Mouse (Mus musculus) thymus, adult 2 months (tissue): ENCODE measurements around the gene Tdrd12. TPM values are rescaled to one million over a fixed set of nuclear protein-coding genes. Genes with fewer than 3 reads are reported as not detected.

Source experiments
- DNase-seq: peaks from one replicate; pipeline ENCODE4 v3.0.0; 2021
- H3K27ac ChIP-seq: fragments of 200-500 bp; 2 replicates; pipeline ENCODE4 v1.5.1; 2012; ENCODE audit warnings: low read length, control low read depth; ENCODE audit not compliant: control insufficient read depth, insufficient read depth
- H3K27me3 ChIP-seq: fragments of 200-500 bp; 2 replicates; pipeline ENCODE4 v1.6.1; 2012; ENCODE audit warnings: mild to moderate bottlenecking, low read length, moderate library complexity, mixed read lengths; ENCODE audit not compliant: control insufficient read depth, insufficient read depth
- H3K36me3 ChIP-seq: fragments of 200-500 bp; 2 replicates; pipeline ENCODE4 v1.6.1; 2012; ENCODE audit warnings: mild to moderate bottlenecking, low read length, moderate library complexity; ENCODE audit not compliant: control insufficient read depth, insufficient read depth
- H3K4me1 ChIP-seq: fragments of 200-500 bp; replicated peaks from 2 replicates; pipeline ENCODE4 v1.6.1; 2012; ENCODE audit warnings: low read length; ENCODE audit not compliant: control insufficient read depth, insufficient read depth
- H3K4me3 ChIP-seq: fragments of 200-500 bp; 2 replicates; pipeline ENCODE4 v1.5.1; 2012; ENCODE audit warnings: mild to moderate bottlenecking, low read length, control low read depth, moderate library complexity; ENCODE audit not compliant: control insufficient read depth, insufficient read depth
- CTCF ChIP-seq: fragments of 200-500 bp; IDR thresholded peaks from 2 replicates; pipeline ENCODE4 v1.5.1; 2012; ENCODE audit warnings: mild to moderate bottlenecking, control low read depth, low read length, moderate library complexity, borderline replicate concordance; ENCODE audit not compliant: control insufficient read depth, poor library complexity, insufficient read depth; ENCODE audit errors: extremely low read depth
- POLR2A ChIP-seq: fragments of 200-500 bp; IDR thresholded peaks from 2 replicates; pipeline ENCODE4 v1.6.1; 2012; ENCODE audit warnings: mild to moderate bottlenecking, low read length, control low read depth, moderate library complexity; ENCODE audit not compliant: control insufficient read depth, poor library complexity, insufficient read depth; ENCODE audit errors: extremely low read depth
- WGBS: fragments of 180-500 bp; shearing (Covaris S2); methylation state at CpG from one replicate; pipeline ENCODE4 v1.1.7; 2018; 5-methylcytosine and 5-hydroxymethylcytosine counted together
- polyA plus RNA-seq: library from polyadenylated mRNA; depleted of rRNA; stranded (reverse); fragments of >200 nt; gene quantifications from 2 replicates; pipeline ENCODE4 v1.2.3, GENCODE M21; 2012

Tdrd12 gene
- polyA plus RNA-seq, 1 experiment = 0.24 TPM

DNA sequence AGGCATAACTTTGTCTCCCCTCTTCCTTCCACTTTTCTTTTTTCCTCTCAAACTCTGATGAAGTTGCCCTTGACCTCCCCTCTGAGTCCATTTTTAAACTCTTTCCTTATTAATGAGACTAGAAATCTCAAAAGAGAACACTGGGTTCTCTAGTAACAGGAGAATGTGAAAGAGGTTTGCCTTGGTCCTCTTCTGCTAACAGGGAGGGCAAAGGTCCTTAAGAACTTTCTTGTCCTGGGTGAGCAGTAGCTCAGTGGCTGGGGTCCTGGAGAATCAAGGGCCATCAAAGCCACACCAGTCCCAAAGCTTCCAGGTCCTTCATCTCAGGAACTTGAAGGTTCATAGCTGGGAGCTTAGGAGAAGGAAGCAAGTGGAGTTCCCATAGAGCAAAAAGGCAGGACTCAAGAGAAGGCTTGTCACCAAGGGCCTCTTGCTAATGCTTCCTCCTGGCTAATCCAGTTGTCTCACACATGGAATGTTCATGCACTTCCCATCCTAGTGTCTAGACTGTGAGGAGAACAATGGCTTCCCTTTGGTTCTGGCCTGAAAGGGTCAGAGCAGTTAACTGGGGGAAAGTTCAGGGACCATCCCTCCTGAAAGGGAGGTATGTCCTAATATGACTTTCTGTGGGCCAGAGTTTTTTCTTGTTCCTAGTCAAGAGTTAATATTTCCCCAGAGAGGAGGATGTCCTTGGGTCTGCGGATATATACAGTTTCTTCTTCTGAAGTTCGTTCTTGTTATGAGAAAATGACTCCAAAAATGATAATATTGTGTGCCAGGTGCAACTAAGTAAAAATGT, 26.7 kb upstream of the Tdrd12 start:
- Histone ChIP-seq H3K27me3 (no peaks in the 10 kb centered on the region), H3K36me3 (no peaks in the 10 kb centered on the region), H3K4me3 (no peak overlapping the region), H3K27ac (no peak overlapping the region), H3K4me1 (no peaks in the 10 kb centered on the region)
- DNase-seq = no peak
- TF ChIP-seq CTCF (no peak), POLR2A (no peak)
- WGBS = 88% methylated on average over 2 of the region's 2 CpGs

DNA sequence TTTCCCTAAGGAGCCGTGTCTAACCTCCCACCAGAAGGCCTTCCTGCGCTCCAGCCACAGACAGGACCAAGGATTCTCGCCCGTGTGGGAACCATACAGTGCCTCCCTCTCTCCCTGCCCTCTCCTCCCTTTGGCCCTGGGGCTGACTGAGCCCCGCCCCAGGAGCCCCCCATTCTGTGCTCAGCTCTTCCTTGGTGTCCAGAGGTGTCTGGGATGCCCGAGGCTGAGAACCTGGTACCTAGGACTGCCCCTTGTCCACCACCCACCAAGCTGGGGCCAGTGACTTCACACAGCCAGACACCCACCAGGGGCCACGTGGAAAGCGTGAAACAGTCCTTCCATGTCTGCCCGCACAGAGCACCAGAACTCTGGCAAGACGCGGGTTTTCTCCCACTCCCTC, 25.5 kb upstream of the Tdrd12 start:
- H3K36me3 ChIP-seq = no peaks in the 10 kb centered on the region
- DNase-seq = no peak
- TF ChIP-seq POLR2A (no peak), CTCF (no peak)
- no peaks in the 10 kb centered on the region for H3K4me1 ChIP-seq
- no peaks in the 10 kb centered on the region for H3K27me3 ChIP-seq
- WGBS = 93% methylated on average over 11 of the region's 11 CpGs
- no peak overlapping the region for H3K4me3 ChIP-seq
- no peak overlapping the region for H3K27ac ChIP-seq

DNA sequence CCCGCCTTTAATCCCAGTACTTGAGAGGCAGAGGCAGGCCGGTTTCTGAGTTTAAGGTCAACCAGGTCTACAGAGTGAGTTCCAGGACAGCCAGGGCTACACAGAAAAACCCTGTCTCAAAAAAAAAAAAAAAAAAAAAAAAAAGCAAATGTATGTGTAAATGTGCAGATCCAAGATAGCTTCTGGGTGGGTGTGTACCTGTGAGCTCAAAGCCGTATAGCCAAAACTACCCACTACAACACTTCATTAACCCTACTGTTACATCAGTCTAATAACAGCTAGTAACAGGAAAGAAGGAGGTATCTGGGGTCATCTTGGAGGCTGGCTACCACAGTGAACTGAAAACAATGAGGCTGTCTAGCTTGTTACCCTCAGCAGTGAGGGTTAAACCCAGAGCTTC, 22.3 kb upstream of the Tdrd12 start:
- H3K27ac ChIP-seq = no peak overlapping the region
- no peak for DNase-seq
- no peaks in the 10 kb centered on the region for H3K27me3 ChIP-seq
- H3K4me3 ChIP-seq = no peak overlapping the region
- no peaks in the 10 kb centered on the region for H3K4me1 ChIP-seq
- no peak for TF ChIP-seq POLR2A
- H3K36me3 ChIP-seq = no peaks in the 10 kb centered on the region
- WGBS = 88% methylated on average over 3 of the region's 3 CpGs

DNA sequence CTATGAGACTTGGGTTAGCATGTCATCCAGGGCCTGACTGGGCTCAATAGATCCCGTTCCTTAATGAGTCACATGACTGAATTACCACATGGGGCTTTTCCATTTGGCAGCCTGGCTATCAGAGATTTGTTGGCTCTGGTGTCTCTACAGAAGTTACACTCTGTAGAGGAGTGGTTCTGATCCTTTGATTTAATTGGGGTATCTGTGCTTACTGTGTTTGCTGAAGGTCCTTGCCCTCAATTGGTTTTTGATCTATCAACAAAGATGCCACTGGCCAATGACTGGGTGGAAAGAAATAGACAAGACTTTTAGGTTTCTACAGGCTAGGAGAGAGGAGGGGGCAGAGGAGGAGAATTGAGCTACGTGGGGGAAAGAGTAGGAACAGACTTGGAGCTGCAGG, 21.1 kb upstream of the Tdrd12 start:
- WGBS = 90% methylated on average over 2 of the region's 2 CpGs
- no peaks in the 10 kb centered on the region for H3K27me3 ChIP-seq
- no peak for DNase-seq
- H3K4me3 ChIP-seq = no peak overlapping the region
- H3K36me3 ChIP-seq = no peaks in the 10 kb centered on the region
- TF ChIP-seq CTCF (no peak), POLR2A (no peak)
- H3K4me1 ChIP-seq = peaks cover 5% of the 10 kb centered on the region; the same call in 1 of the 2 replicates
- no peak overlapping the region for H3K27ac ChIP-seq

DNA sequence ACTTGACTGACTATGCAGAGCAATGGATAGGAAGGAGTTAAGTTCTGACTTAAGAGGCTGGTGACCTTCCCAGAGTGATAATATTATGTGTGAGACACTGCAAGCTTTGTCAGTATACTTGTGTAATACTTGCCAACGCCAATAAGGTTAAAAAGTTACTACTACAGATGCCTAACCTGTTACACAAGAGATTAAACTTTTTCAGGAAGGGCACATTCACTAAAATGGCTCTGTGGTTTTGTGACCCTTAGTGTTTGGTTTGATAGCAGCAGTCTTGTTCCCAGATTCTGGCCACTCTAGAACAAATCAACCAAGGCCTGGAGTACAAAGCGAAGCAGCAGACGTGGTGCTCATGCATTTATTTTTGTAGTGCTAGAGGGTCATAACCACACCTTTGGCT, 20.0 kb upstream of the Tdrd12 start:
- no peak overlapping the region for H3K27ac ChIP-seq
- no peak overlapping the region for H3K4me3 ChIP-seq
- H3K27me3 ChIP-seq = no peaks in the 10 kb centered on the region
- H3K36me3 ChIP-seq = no peaks in the 10 kb centered on the region
- 43% methylated on average over 3 of the region's 3 CpGs for WGBS
- TF ChIP-seq CTCF (no peak), POLR2A (no peak)
- peaks cover 5% of the 10 kb centered on the region; the same call in 1 of the 2 replicates for H3K4me1 ChIP-seq
- DNase-seq = no peak

DNA sequence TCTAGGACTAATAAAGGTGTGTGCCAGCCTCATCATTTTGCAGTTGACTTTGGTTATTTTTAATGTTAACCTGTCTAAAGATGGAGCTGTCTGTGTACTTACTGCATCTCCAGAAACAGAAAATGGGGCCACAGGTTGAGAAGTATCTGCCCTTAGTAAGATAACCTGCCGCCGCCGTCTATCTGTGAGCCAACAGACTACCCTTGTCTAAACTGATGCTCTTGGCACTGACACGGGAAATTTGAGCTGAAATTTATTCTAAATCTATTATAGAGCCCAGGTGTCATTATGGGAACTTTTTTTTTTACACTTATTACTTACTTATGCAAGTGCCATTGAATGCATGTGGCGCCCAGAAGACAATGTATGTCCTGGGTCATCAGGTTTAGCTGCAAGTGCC, 19.4 kb upstream of the Tdrd12 start:
- WGBS = 96% methylated on average over 5 of the region's 5 CpGs
- DNase-seq = no peak
- H3K4me1 ChIP-seq = peaks cover 5% of the 10 kb centered on the region; the same call in 1 of the 2 replicates

More for the DNA sequence above, 19.4 kb upstream of the Tdrd12 start:
- Histone ChIP-seq H3K27ac (no peak overlapping the region), H3K4me3 (no peak overlapping the region), H3K27me3 (no peaks in the 10 kb centered on the region), H3K36me3 (no peaks in the 10 kb centered on the region)
- TF ChIP-seq CTCF (no peak), POLR2A (no peak)
